Mouse (Mus musculus) leukemia stem cell, adult 10-12 weeks (primary cell): ENCODE measurements around the gene Pip4k2b. TPM values are rescaled to one million over a fixed set of nuclear protein-coding genes. Genes with fewer than 3 reads are reported as not detected.

Experiments
- polyA plus RNA-seq: library from polyadenylated mRNA; stranded (reverse); fragments of >175 nt; gene quantifications from 2 replicates; pipeline ENCODE4 v1.2.3, GENCODE M21; 2012; ENCODE audit warnings: low replicate concordance

Pip4k2b gene
- polyA plus RNA-seq = 22.9 and 26.5 TPM in 2 replicates

GRCm38 (mm10) chr11:97744063-97744717 lies at the start of gene Pip4k2b:
Pip4k2b (minus strand) TSS chr11:97744704.

DNA sequence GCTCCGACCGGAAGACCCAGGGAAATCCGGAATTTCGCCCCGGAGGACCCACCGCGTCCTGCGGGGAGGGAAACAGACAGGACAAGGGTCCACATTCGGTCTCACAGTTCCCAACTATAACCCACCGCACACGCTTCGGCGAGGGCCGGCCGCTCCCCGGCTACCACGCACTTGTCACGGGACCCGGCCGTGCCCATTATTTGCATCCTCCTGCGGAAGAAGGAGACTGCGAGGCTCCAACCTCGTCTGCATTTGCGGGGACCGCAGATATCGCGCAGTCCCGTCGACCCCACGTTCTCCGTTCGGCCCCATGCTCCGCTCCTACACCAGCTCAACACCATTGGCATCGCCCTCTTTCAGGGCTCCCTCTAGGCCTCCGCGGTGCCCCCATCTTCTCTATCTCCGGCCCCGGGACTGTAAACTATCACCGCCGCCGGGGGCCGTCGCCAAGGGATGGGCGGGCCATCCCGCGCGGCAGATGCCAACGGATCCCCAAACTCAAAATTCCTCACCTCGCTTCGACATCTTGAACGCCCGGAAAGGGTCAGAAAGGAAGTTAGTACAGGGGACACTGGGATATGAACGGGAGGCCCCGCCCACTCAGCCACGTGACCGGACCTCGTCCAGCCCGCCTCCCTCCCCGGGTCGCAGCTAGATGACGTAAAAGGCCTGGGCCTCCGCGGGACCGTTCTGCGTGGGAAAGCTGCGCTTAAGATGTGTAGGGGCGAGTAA lies 37.5 kb upstream of the Pip4k2b start, which contains the start of gene Rpl23:
Rpl23 (minus strand) TSS at position 606 of the 732 bp plus-strand sequence.

DNA sequence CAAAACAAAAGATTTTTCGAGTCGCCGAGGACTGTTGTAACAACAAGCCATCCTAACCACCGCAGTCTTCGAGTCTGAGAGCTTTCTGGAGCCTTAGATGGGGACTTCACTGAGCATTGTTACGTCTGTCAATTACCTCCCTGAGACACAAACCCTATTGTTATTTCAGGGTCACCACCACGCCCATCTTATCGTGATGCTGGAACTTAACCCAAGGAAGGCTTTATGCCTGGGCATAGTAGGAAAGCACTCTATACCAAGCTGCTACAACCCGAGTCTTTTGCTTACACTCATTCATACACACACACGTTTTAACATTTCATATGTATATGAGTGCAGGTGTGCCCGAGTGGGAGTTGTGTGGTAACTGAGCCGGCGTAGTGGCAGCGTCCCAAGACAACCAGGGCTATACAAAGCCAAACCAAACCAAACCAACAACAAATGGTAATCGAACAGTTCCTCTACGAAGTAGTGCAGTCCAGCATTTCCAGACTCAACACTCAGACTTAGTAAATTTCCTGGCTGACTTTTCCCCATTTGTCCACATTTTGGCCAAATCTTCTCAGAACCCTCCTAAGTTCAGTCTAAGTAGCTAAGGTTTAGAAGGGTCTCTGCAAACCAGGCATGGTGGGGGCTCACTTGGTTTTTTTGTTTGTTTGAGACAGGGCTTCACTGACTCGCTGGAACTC lies 31.4 kb upstream of the Pip4k2b start, which contains the start of gene 1700001P01Rik:
1700001P01Rik (minus strand) TSS at position 111 of the 689 bp plus-strand sequence.

DNA sequence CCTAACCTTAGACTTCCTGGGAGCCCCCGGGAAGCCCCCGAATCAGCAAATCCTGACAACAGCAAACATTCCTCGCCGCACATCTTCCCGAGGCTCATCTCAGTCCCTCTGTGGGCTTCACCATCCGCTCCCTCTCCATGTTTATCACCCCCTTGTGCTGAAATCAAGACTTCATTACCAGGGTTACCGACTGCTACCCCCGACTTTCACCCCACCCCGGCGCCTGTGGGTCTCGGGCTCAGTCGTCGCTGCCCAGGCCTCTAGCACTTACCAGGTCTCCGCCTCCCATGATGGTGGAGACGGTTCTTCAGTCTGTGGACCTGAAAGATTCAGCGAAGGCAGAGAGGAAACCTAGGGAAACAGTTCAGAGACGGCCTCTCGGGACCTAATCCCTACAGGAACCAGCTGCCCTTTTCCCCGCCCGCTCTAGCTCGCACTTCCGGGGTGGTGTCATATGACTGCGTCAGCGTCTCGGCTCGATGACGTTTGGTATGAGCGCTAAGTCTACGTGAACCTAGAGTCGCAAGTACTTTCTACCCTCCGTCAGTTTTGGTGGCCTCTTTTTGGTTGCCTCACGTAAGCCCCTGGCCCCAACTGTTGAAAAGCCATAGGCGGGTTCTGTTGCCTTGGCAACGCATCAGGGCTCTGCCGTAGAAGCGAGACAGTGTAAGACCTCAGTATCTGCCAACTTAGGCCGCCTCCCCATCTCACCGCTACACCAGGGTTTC lies 21.8 kb upstream of the Pip4k2b start, which contains the start of gene Cwc25:
Cwc25 (minus strand) TSS at position 403 of the 728 bp plus-strand sequence.

GRCm38 (mm10) chr11:97703039-97703826 lies 41.3 kb downstream of the Pip4k2b start, which contains the start of gene Psmb3:
Psmb3 (plus strand) TSS chr11:97703399.

GRCm38 (mm10) chr11:97700003-97700745 lies 44.3 kb downstream of the Pip4k2b start, which contains the start of gene Pcgf2:
Pcgf2 (minus strand) TSS chr11:97700497.

DNA sequence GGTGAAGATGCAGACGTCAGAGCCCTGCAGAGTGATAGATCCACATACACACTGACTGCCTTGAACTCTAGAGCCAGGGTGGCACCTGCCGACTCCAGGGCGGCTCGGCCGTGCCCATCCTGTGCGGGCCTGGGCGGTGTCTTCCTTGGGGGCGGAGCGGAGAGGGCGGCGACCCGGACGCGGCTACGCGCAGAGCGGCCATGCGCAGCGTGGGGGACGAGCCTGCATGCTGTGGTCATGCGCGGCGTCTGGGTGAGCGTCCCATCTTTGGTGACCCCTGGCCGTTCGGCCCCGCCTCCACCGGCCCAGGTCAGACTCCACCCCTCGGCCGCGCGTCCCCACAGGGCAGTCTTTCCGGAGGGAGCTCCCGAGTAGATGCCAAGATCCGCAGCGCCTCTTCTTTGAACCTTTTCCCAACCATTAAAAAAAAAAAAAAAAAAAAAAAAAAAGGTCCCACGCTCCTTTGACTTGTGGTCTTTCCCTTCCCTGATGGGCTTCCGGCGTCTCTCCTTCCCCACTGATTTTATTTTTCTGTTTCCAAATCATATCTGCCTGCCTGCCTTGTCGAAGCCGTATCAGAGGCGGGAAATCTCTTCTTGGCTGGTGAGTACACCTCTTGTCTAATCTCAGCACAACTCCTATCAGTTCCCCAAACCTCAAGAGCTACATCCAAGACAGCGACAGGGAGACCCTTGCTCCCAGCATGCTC lies 58.7 kb downstream of the Pip4k2b start, which contains the start of gene Cisd3:
Cisd3 (plus strand) TSS at position 214 of the 709 bp plus-strand sequence.

Other genes starting within 250 kb of the Pip4k2b start
- not detected in 2 replicates for gene 4933428G20Rik, start 244.4 kb downstream of the Pip4k2b start, polyA plus RNA-seq
- gene Srcin1, start 168.5 kb downstream of the Pip4k2b start, polyA plus RNA-seq = 0.05 and 0.17 TPM in 2 replicates
- gene Epop, start 115.0 kb downstream of the Pip4k2b start, polyA plus RNA-seq = 14.7 and 27.2 TPM in 2 replicates
- 51.6 and 57.1 TPM in 2 replicates for gene Mllt6, start 81.3 kb downstream of the Pip4k2b start, polyA plus RNA-seq
- gene Cisd3, start 58.9 kb downstream of the Pip4k2b start, polyA plus RNA-seq = 1.3 TPM in 1 of 2 replicates, not detected in the other
- gene Pcgf2, start 44.2 kb downstream of the Pip4k2b start, polyA plus RNA-seq = 11.3 and 21.5 TPM in 2 replicates
- 19.4 and 136 TPM in 2 replicates for gene Psmb3, start 41.3 kb downstream of the Pip4k2b start, polyA plus RNA-seq
- 9.5 and 15.2 TPM in 2 replicates for gene Cwc25, start 21.9 kb upstream of the Pip4k2b start, polyA plus RNA-seq
- gene 1700001P01Rik, start 31.2 kb upstream of the Pip4k2b start, polyA plus RNA-seq = 1.4 TPM in 1 of 2 replicates, not detected in the other
- 28.5 and 58.3 TPM in 2 replicates for gene Rpl23, start 37.7 kb upstream of the Pip4k2b start, polyA plus RNA-seq
- gene Lasp1, start 54.3 kb upstream of the Pip4k2b start, polyA plus RNA-seq = 26.1 and 92.3 TPM in 2 replicates
- gene B230217C12Rik, start 96.1 kb upstream of the Pip4k2b start, polyA plus RNA-seq = 0.34 TPM in 1 of 2 replicates, not detected in the other
- not detected in 2 replicates for gene Fbxo47, start 139.4 kb upstream of the Pip4k2b start, polyA plus RNA-seq
- 1.2 and 1.7 TPM in 2 replicates for gene Plxdc1, start 241.7 kb upstream of the Pip4k2b start, polyA plus RNA-seq